Mouse (Mus musculus) forelimb bud, embryonic 11.5 days (tissue): ENCODE data around the gene Tdrd1.

Source experiments
- DNase-seq: peaks from one replicate; pipeline ENCODE4 v3.0.0-alpha.2; 2012; ENCODE audit warnings: low read depth, low spot score

The Tdrd1 gene

GRCm38 (mm10) chr19:56828305-56828704, 2.3 kb downstream of the Tdrd1 start:
- DNase-seq, result no peak

- DNase-seq, result no peak
Measured at GRCm38 (mm10) chr19:56829267-56829666, 3.3 kb downstream of the Tdrd1 start.

GRCm38 (mm10) chr19:56830163-56830562, 4.2 kb downstream of the Tdrd1 start:
- no peak for DNase-seq

GRCm38 (mm10) chr19:56835340-56835739, 9.3 kb downstream of the Tdrd1 start:
- DNase-seq, result peak; percentile 30

GRCm38 (mm10) chr19:56838942-56839706, 13.1 kb downstream of the Tdrd1 start:
- DNase-seq, result peak; percentile 65

GRCm38 (mm10) chr19:56842974-56843373, 17.0 kb downstream of the Tdrd1 start:
- DNase-seq, result no peak

GRCm38 (mm10) chr19:56852590-56852989, 26.6 kb downstream of the Tdrd1 start:
- DNase-seq, result no peak

GRCm38 (mm10) chr19:56856455-56856854, 30.4 kb downstream of the Tdrd1 start:
- no peak for DNase-seq

GRCm38 (mm10) chr19:56867701-56868100, 41.7 kb downstream of the Tdrd1 start:
- DNase-seq, result no peak

- DNase-seq, result no peak
Measured at GRCm38 (mm10) chr19:56873816-56874600, 48.0 kb downstream of the Tdrd1 start, which contains the start of gene Vwa2. TSS of gene Vwa2 (plus strand) at chr19:56874249.

- DNase-seq, result no peak
Measured at GRCm38 (mm10) chr19:56874601-56875315, 48.7 kb downstream of the Tdrd1 start.

GRCm38 (mm10) chr19:56877364-56877763, 51.4 kb downstream of the Tdrd1 start:
- no peak for DNase-seq

- no peak for DNase-seq
Measured at GRCm38 (mm10) chr19:56887879-56888278, 61.9 kb downstream of the Tdrd1 start.

GRCm38 (mm10) chr19:56888654-56889053, 62.6 kb downstream of the Tdrd1 start:
- DNase-seq, result no peak

GRCm38 (mm10) chr19:56891438-56891837, 65.4 kb downstream of the Tdrd1 start:
- DNase-seq, result no peak

GRCm38 (mm10) chr19:56892586-56892985, 66.6 kb downstream of the Tdrd1 start:
- no peak for DNase-seq

GRCm38 (mm10) chr19:56893326-56893725, 67.3 kb downstream of the Tdrd1 start:
- no peak for DNase-seq

- no peak for DNase-seq
Measured at GRCm38 (mm10) chr19:56897654-56898053, 71.6 kb downstream of the Tdrd1 start.

- no peak for DNase-seq
Measured at GRCm38 (mm10) chr19:56904095-56904494, 78.1 kb downstream of the Tdrd1 start.

- DNase-seq, result no peak
Measured at GRCm38 (mm10) chr19:56905395-56905794, 79.4 kb downstream of the Tdrd1 start.

GRCm38 (mm10) chr19:56907850-56908249, 81.8 kb downstream of the Tdrd1 start:
- no peak for DNase-seq
